Mouse (Mus musculus): ENCODE measurements around the gene 4930404N11Rik.

GRCm38 (mm10) chr10:81366477-81367206 is 1.0 kb upstream of the 4930404N11Rik start:
- TF ChIP-seq GATA1 (IDR thresholded peaks at IDR 0.05; ENCODE audit: borderline replicate concordance, low read length) (no peak), TAL1 (conservative IDR thresholded peaks at IDR 0.05; ENCODE audit: low read depth, low read length) (no peak), CTCF (IDR thresholded peaks at IDR 0.05; ENCODE audit: low read depth, low read length) (no peak), POLR2AphosphoS5 (IDR thresholded peaks at IDR 0.05; ENCODE audit: insufficient replicate concordance, low read depth, low read length) (peak; percentile 86; the same call in 1 of the 2 replicates)
